ENCODE assay signal across 19 mouse cellular contexts in genomic region chr10:79890670-79891069, GRCm38 (mm10). TPM values are rescaled to one million over a fixed set of nuclear protein-coding genes. Genes with fewer than 3 reads are reported as not detected.
A peak's percentile ranks its signal among the peaks of the same experiment; 100 is the strongest.
DNase-seq lines count a peak whose midpoint lies in the region; ATAC-seq and TF ChIP-seq lines count a peak whose summit lies in the region.
"Had no signal": no experiment of that assay in that cellular context is flagged by ENCODE, and none has a peak within 500 bp of the region (broad histone marks: within the 10 kb centered on the region; RNA-seq: fewer than 3 reads in every experiment).

Cfd (plus strand) TSS chr10:79890853.

- no peaks in the 10 kb centered on the region for H3K4me1 ChIP-seq in kidney, adult 2 months (ENCODE audit: control insufficient read depth, insufficient read depth, low read length)
- H3K4me1 ChIP-seq: intestine, embryonic 15.5 days; midbrain, embryonic 10.5 days had no signal

- 47% methylated on average over 5 of the region's 5 CpGs for WGBS in kidney, adult 2 months

- no peak within 1 kb of the TSS for H3K4me3 ChIP-seq in kidney, adult 2 months (ENCODE audit: insufficient read depth, low read depth, low read length)
- H3K4me3 ChIP-seq: embryonic facial prominence, embryonic 15.5 days; intestine, embryonic 15.5 days; midbrain, embryonic 10.5 days; myocyte had no signal

- no peak for ATAC-seq in frontal cortex, adult (ENCODE audit: low TSS enrichment)
- ATAC-seq: forebrain, embryonic 16.5 days; intestine, embryonic 15.5 days had no signal

- no peak for TF ChIP-seq POLR2A in kidney, adult 2 months (IDR thresholded peaks at IDR 0.05; ENCODE audit: low read depth, low read length)

- DNase-seq in kidney, adult 2 months: no peak
- DNase-seq in kidney, adult 11 months: no peak
- DNase-seq in adrenal gland, adult 2 months: no peak
- peak; percentile 46 for DNase-seq in adrenal gland, postnatal 14 days
- DNase-seq in gastrocnemius, postnatal 10 days: no peak
- DNase-seq in layer of hippocampus, adult 8-10 months (ENCODE audit: low spot score in 2 of 2): no peak
- DNase-seq: cerebellum, postnatal 25 days; liver; right cerebral cortex, postnatal 25 days had no signal

- H3K36me3 ChIP-seq in kidney, adult 2 months (ENCODE audit: control insufficient read depth, insufficient read depth, low read length): no peaks in the 10 kb centered on the region

- no peaks in the 10 kb centered on the region for H3K27me3 ChIP-seq in kidney, adult 2 months (replicated peaks; ENCODE audit: control insufficient read depth, insufficient read depth, low read length)
- H3K27me3 ChIP-seq: embryonic facial prominence, embryonic 15.5 days; intestine, embryonic 15.5 days had no signal

- no peak for TF ChIP-seq CTCF in kidney, adult 2 months (conservative IDR thresholded peaks at IDR 0.05; ENCODE audit: insufficient read depth, insufficient read length, low read depth, low read length)

- H3K27ac ChIP-seq in kidney, adult 2 months (ENCODE audit: insufficient read depth, low read depth, low read length): no peak within 1 kb of the TSS
- H3K27ac ChIP-seq: embryonic facial prominence, embryonic 15.5 days; intestine, embryonic 15.5 days; midbrain, embryonic 10.5 days had no signal

RNA-seq across cellular contexts. Expression of gene Cfd, which starts in this region (rescaled TPM):
- polyA plus RNA-seq in kidney, adult 2 months (2012; rRNA removed): 1,335 and 2,389 TPM in 2 replicates
- total RNA-seq in adrenal gland, adult 2 months (2021): 1,000 to 10,000 TPM; 2,358 to 4,405 TPM
- 4,988 and 13,425 TPM in 2 replicates for polyA plus RNA-seq in adrenal gland, adult 2 months (2012; rRNA removed)
- total RNA-seq in adrenal gland, postnatal 14 days (2021): 561 and 750 TPM in 2 replicates
- 10 to 100 TPM; 21.5 to 22.8 TPM for total RNA-seq in gastrocnemius, postnatal 10 days (2021)
- total RNA-seq in layer of hippocampus, adult 8-10 months (2022): under 1 TPM in 1 of 4 experiments, not detected in 3; 0.39 TPM
- total RNA-seq: left cerebral cortex, adult 8-10 months had no signal
- polyA plus RNA-seq: embryonic facial prominence, embryonic 15.5 days; forebrain, embryonic 16.5 days; heart, embryonic 16.5 days; intestine, embryonic 15.5 days; lung, embryonic 16.5 days; midbrain, embryonic 10.5 days; myocyte; stomach, embryonic 14.5 days had no signal

Comparison
In these comparisons a context has a peak if more than half of its experiments do, and no peak if none do; other contexts are left out.
1. RNA of gene Cfd (total RNA-seq): 2,358 to 4,405 TPM in adrenal gland, adult 2 months and 561 to 750 TPM in adrenal gland, postnatal 14 days; 21.5 to 22.8 TPM in gastrocnemius, postnatal 10 days and 0.39 TPM in layer of hippocampus, adult 8-10 months; every median in the first group is over 10 times any median in the second.